Mouse (Mus musculus): ENCODE results near the gene Fgfr2.

DNA sequence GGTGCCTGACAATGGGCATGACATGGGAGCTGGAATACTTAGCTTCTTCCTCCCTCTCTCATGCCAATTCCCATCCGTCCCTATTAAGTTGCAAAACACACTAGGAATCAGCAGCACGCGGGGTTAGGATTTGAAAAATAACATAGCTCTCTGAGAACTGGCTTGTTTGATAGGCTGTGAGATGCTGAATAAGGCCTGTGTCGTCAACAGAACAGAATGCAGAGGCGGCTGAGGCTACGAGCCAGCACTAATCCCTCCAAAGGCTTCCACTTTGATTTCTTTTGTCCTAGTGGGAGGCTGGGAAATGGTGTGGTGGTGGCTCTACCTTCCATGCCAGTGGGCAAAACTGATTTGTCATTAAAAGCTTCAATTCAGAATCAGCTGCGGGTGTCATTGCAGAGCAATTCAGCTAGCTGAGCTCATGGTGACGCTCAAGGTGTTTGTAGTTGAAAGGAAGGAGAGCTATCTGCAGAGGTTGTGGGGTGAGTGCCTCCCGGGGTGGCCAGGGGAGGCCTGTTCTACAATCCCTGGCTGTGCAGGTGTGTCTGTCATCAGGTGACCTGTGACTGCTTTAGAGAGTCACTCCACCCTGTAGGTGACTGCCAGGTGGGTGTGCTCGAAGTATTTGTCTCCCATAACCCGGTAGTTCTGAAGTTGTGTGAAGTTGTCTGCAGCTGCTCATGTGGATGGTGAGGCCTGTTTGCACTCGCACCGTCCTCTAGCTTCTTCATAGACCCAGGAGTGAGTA lies 2532.9 kb downstream of the Fgfr2 start:
- TF ChIP-seq CTCF (IDR thresholded peaks at IDR 0.05; ENCODE audit: control insufficient read depth, insufficient read depth, insufficient read length) (no peak), CEBPB (IDR thresholded peaks at IDR 0.05; ENCODE audit: low read depth) (no peak), MAX (IDR thresholded peaks at IDR 0.05) (no peak)
